Mouse (Mus musculus) ES-Bruce4 (cell line): Measurements from ENCODE around the gene Hacd3.

Experiments used
- CTCF ChIP-seq: IDR thresholded peaks from one replicate; pipeline ENCODE4 v1.8.1; 2011; ENCODE audit warnings: low read depth, low read length
- POLR2A ChIP-seq: IDR thresholded peaks from one replicate; pipeline ENCODE4 v1.8.1; 2011; ENCODE audit warnings: low read length; ENCODE audit not compliant: insufficient read depth

DNA sequence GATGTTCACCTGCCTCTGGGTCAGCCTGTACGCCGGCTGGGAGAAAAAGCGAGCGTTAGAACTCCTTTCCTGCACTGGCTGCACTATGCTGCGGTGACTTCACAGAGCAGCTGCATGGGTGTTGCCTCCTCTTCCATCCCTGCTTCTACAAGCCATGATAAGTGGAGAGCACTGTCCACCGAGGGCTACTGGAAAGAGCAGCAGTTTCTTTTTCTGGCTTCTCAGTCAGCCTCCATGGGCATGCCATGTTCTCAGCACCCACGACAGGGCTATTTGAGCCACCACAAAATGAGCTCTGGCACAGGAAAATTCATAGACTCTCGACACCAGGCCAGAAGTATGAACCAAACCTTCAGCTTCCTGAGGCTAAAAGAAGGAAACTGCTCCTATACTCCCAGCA lies 15.8 kb downstream of the Hacd3 start:
- no peak for TF ChIP-seq CTCF
- no peak for TF ChIP-seq POLR2A
